Mouse (Mus musculus): Measurements from ENCODE around the gene Nbea. TPM values are rescaled to one million over a fixed set of nuclear protein-coding genes. Genes with fewer than 3 reads are reported as not detected.
A peak's percentile ranks its signal among the peaks of the same experiment; 100 is the strongest.

Gene Nbea
- polyA plus RNA-seq, 1 experiment from 2014 or later: 36.8 TPM

DNA sequence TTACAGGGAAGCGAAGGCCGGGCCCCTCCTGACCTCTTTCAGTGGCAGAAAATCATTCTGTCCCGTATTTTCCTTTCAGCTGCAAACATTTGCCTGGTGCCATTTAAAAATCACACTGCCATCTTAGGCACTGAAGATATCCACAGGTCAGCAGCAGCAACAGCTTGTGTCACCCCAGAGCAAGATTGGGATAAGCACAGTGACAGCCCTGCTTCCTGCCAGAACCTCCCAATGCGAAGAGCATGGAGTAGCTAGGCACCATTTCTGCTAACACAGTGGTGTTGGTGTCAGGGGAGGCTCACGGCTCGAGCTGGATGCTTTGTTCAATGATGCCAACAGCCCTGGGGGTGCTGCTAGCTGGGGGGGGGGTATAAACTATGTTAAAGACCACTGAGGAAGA is 592.8 kb downstream of the Nbea start:
- no peaks in the 10 kb centered on the region for H3K36me3 ChIP-seq (ENCODE audit: poor library complexity, severe bottlenecking)
- no peak overlapping the region for H3K9ac ChIP-seq
- peaks cover 25% of the 10 kb centered on the region for H3K4me1 ChIP-seq
- ATAC-seq: no peak
- no peaks in the 10 kb centered on the region for H3K9me3 ChIP-seq (replicated peaks)
- no peak overlapping the region for H3K4me2 ChIP-seq
- no peak overlapping the region for H3K4me3 ChIP-seq
- 77% methylated on average over 6 of the region's 6 CpGs for WGBS
- no peak overlapping the region for H3K27ac ChIP-seq
- no peaks in the 10 kb centered on the region for H3K27me3 ChIP-seq

DNA sequence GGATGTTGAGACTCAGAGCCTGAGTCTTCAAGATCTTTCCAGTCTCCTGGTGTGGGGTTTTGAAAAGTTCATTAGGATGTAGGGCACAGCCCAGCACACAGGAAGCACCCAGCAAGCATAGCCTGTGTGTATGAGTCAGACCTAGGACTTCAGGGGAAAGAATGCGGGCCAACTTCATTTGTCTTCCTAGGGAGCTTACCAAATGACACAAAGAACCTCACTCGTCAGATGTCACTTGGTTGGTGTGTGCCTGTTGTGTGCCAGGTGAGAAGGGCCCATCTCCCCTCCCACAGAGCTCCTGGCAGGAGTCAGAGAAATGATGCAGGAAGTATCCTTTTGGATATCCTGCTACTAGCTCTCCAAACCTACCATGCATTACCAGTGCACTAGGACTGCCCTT is 593.2 kb downstream of the Nbea start:
- H3K27me3 ChIP-seq: no peaks in the 10 kb centered on the region
- 64% methylated on average over 2 of the region's 2 CpGs for WGBS
- H3K4me1 ChIP-seq: peaks cover 25% of the 10 kb centered on the region
- H3K9me3 ChIP-seq (replicated peaks): no peaks in the 10 kb centered on the region
- no peak overlapping the region for H3K4me3 ChIP-seq
- H3K4me2 ChIP-seq: no peak overlapping the region
- no peaks in the 10 kb centered on the region for H3K36me3 ChIP-seq (ENCODE audit: poor library complexity, severe bottlenecking)
- ATAC-seq: no peak
- no peak overlapping the region for H3K9ac ChIP-seq
- H3K27ac ChIP-seq: no peak overlapping the region

DNA sequence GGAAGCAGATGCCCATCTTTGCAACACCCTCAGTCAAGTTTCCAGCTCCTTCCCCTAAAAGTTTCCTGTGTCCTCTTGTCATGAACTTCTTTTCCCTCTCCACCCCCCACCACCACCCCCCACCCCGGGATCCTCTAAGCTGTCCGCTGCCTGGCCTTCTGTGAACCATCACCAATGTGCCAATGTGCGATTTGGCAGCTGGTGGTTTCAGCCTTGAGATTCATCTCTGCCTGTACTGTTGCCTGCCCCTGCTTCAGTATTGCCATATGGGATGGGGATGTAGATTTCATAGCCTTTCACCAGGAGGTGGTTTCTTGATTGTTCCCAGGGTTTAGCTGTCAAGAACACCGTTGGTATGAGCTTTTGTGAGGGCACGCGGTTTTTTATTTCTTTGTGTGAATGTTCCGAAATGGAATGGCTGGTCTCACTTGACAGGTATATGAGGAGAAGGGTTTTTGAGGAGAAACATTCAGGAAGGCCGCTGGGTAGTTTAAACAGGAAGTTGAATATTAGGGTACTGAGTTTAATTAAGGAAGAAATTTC is 594.0 kb downstream of the Nbea start:
- 73% methylated on average over 8 of the region's 8 CpGs for WGBS
- no peak overlapping the region for H3K9ac ChIP-seq
- no peaks in the 10 kb centered on the region for H3K9me3 ChIP-seq (replicated peaks)
- peaks cover 25% of the 10 kb centered on the region for H3K4me1 ChIP-seq
- no peak overlapping the region for H3K27ac ChIP-seq
- no peak overlapping the region for H3K4me3 ChIP-seq
- H3K27me3 ChIP-seq: no peaks in the 10 kb centered on the region
- ATAC-seq: no peak
- no peaks in the 10 kb centered on the region for H3K36me3 ChIP-seq (ENCODE audit: poor library complexity, severe bottlenecking)
- H3K4me2 ChIP-seq: no peak overlapping the region

DNA sequence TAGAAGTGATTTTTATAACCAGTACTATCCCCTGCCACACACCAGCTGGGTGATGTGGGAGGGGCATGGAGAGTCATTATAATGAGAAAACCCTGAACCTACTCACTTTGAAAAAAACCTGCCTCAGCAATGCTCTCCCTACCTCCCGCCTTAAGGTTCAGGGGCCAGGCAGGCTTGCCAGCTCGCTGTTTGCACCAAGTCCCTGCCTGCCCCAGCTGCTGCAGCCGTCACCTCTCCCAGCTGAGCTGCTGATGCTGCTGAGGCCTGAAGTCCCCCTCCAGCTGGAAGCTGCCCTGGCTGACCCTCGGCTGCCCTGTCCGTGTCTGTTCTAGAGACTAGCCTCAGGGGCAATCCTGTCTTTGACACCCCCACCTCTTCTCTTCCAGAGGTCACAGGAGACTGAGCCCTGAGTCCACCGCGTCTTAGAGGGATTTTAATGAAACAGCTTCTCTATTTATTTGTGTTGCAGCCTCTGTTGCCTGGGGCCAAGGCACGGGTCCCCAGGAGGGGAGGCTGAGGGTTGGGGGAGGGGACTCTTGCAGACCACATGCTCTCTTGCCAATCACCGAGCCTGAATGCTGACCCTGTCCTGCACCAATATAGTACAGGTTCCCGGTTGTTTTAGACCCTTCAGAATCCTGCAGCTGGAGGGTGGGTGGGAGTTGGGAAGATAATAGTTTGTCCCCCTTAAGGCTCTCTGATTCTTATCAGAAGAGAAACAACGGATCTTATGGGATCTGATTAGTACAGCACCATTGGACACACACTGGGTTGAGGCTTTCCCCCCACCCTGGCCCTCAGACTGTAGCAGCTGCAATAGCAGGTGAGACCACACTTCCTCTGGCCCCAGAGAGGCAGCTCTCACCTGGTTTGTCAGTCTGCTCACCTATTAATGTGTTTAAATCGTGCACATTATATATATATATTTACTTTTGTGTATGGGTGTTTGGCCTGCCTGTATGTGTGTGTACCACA is 595.2 kb downstream of the Nbea start:
- no peaks in the 10 kb centered on the region for H3K27me3 ChIP-seq
- no peaks in the 10 kb centered on the region for H3K9me3 ChIP-seq (replicated peaks)
- WGBS: 9% methylated on average over 12 of the region's 12 CpGs
- H3K4me2 ChIP-seq: peak overlapping the region; percentile 17; the same call in 1 of the 2 replicates
- H3K4me1 ChIP-seq: peaks cover 25% of the 10 kb centered on the region
- no peaks in the 10 kb centered on the region for H3K36me3 ChIP-seq (ENCODE audit: poor library complexity, severe bottlenecking)
- H3K27ac ChIP-seq: peak overlapping the region; percentile 31; the same call in 1 of the 2 replicates
- H3K9ac ChIP-seq: peak overlapping the region; percentile 41; the same call in 1 of the 2 replicates
- H3K4me3 ChIP-seq: no peak overlapping the region
- ATAC-seq: peak; percentile 77; the same call in 1 of the 2 replicates

DNA sequence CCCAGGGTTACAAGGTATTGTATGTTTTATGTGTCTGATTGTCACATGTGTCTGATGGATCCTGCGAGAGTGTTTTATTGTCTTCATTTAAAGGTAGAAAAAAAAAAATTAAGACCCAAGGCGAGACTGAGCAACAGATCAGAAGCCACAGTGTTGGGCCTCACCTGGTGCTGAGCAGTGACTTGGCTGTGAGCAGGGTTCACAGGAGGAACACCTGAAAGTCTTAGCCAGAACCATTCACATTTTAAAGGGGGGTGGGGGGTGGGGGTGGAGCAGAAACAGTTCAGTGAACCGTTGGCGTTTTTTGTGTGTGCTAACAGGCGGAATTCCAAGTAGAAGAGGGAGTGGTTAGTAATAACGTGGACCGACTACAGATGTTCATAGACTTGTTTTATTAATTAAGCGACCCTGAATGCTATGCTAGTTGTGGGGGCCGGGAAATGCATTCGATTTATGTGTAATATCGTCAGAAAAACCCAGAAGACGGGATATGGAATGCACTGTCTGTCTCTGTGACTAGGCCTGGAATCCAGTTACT is 596.0 kb downstream of the Nbea start:
- Histone ChIP-seq H3K4me2 (peak overlapping the region; percentile 17; the same call in 1 of the 2 replicates), H3K27me3 (no peaks in the 10 kb centered on the region), H3K36me3 (ENCODE audit: poor library complexity, severe bottlenecking) (no peaks in the 10 kb centered on the region), H3K27ac (no peak overlapping the region), H3K4me1 (peaks cover 25% of the 10 kb centered on the region), H3K9me3 (replicated peaks) (no peaks in the 10 kb centered on the region), H3K9ac (no peak overlapping the region), H3K4me3 (no peak overlapping the region)
- ATAC-seq: no peak; the same call in 1 of the 2 replicates
- WGBS: 16% methylated on average over 12 of the region's 12 CpGs
